Mouse (Mus musculus) right cerebral cortex, postnatal 10 days (tissue): ENCODE results near the gene Pnp2.

Source experiments
- DNase-seq, 2 experiments: peaks; one replicate each; pipeline ENCODE4 v3.0.0; 2021; ENCODE audit warnings: low spot score in 2 of 2

The Pnp2 gene

DNA sequence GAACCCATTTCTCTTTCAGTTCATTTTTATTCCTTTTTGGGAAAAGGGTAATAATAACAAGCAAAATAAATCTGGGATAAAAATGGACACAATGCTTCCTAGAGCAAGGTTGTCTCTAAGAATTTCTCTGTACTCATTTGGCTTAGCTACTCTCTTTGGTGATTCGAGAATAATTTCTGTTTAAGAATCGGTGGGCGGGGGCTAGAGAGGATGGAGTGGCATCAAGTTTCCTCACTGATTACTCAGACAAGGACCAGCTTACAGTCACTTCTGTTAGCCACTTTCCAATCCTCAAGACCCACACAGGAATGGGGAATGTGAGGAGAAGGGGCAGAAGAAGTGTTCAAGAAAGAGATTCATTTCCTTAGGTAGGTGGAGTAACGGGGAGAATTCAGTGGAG, 53.0 kb downstream of the Pnp2 start:
- no peak for DNase-seq

DNA sequence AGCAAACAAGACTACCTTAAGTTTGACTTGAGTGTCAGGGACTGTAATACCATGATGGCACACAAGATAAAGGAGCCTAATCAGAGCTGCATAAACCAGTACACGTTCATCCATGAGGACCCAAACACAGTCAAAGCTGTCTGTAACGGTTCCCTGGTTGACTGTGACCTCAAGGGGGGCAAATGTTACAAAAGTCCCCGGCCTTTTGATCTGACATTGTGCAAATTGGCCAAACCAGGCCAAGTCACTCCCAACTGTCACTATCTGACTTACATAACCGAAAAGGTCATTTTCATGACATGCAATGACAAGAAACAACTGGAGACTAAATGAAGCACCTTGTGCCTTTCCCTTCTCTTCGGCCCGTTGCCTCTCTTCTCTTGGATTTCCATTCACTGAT, 53.8 kb downstream of the Pnp2 start:
- DNase-seq, result no peak
